Mouse (Mus musculus) ES-E14 (cell line): ENCODE data around the gene Frmpd4.

Experiments
- MAFK ChIP-seq: IDR thresholded peaks from 2 replicates; pipeline ENCODE4 v1.6.1; 2014; ENCODE audit warnings: mild to moderate bottlenecking, low read depth, low read length, inconsistent platforms; ENCODE audit not compliant: insufficient read depth
- ZNF384 ChIP-seq: IDR thresholded peaks from 2 replicates; pipeline ENCODE4 v1.6.1; 2012; ENCODE audit warnings: low read depth, low read length, inconsistent platforms

DNA sequence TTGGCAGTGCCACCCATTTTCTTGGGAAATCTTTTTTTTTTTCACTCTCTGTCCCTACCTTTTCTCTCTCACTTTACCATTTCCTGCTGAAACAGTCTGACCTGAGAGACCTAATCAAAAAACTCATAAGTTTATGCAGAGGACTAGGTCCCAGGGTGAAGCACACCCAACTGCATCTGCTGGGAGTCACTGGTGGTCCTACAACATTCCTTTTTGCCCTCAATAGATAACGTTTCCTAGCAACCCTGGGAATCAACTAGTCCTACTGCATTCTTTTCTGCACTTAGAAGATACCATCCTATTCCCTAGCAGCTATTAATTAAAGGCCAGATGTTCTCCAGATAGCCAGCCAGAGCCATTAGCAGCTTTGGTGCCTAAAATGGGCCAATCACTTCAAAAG lies 71.8 kb downstream of the Frmpd4 start:
- TF ChIP-seq MAFK, result no peak
- TF ChIP-seq ZNF384, result no peak
